Mouse (Mus musculus) naive thymus-derived CD4-positive, alpha-beta T cell, adult 5 months (primary cell): Measurements from ENCODE around the gene Spock3. TPM values are rescaled to one million over a fixed set of nuclear protein-coding genes. Genes with fewer than 3 reads are reported as not detected.

Experiments used
- polyA plus RNA-seq: library from polyadenylated mRNA; unstranded; fragments of 100-300 nt; shearing (Covaris generic); gene quantifications from one replicate; pipeline ENCODE4 v1.2.1, GENCODE M21; 2017

Gene Spock3
- 0.24 TPM for polyA plus RNA-seq

DNA sequence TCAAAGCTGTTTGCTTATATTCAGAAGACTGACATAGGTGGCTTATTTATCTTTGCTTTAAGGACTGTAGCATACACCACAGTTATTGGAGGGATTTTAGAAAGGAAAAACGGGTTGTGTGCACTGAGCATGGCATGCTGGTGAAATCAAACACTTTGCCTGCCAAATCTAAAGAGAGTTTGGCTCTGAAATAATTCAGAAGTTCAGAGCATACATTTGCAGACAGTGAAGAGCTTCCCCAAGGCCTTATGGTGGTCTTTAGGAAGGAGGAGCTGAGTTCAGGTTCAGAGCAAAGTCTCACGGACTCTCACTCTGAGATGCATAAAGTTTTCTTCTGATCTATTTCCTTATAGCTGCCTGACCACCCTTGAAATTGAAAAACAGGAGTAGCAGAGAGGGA is at the start of gene Spock3:
Gene Spock3, plus strand, starts transcription at position 301 of the 400 bp plus-strand sequence.

